Mouse (Mus musculus) limb, embryonic 10.5 days (tissue): Measurements from ENCODE around the gene Cela2a. TPM values are rescaled to one million over a fixed set of nuclear protein-coding genes. Genes with fewer than 3 reads are reported as not detected.

ENCODE experiments used
- DNase-seq: peaks from one replicate; pipeline ENCODE4 v3.0.0-alpha.2; 2017; ENCODE audit warnings: low spot score
- H3K27ac ChIP-seq: fragments of 300-500 bp; sonication (generic); 2 replicates; pipeline ENCODE4 v1.5.1; 2016; ENCODE audit warnings: mild to moderate bottlenecking
- H3K27me3 ChIP-seq: fragments of 300-500 bp; sonication (generic); 2 replicates; pipeline ENCODE4 v1.6.1; 2016; ENCODE audit warnings: low read depth, mild to moderate bottlenecking; ENCODE audit not compliant: poor library complexity, severe bottlenecking
- H3K36me3 ChIP-seq: fragments of 300-500 bp; sonication (generic); 2 replicates; pipeline ENCODE4 v1.6.1; 2016; ENCODE audit warnings: mild to moderate bottlenecking, moderate library complexity
- H3K4me1 ChIP-seq: fragments of 300-500 bp; sonication (generic); 2 replicates; pipeline ENCODE4 v1.6.1; 2016
- H3K4me3 ChIP-seq: fragments of 300-500 bp; sonication (generic); 2 replicates; pipeline ENCODE4 v1.5.1; 2016; ENCODE audit warnings: mild to moderate bottlenecking, moderate library complexity
- H3K9me3 ChIP-seq: fragments of 300-500 bp; sonication (generic); replicated peaks from 2 replicates; pipeline ENCODE4 v1.6.1; 2016; ENCODE audit warnings: mild to moderate bottlenecking
- WGBS: fragments of 180-500 bp; shearing (Covaris S2); methylation state at CpG from one replicate; pipeline ENCODE4 v1.1.7; 2016; 5-methylcytosine and 5-hydroxymethylcytosine counted together
- polyA plus RNA-seq: library from polyadenylated mRNA; unstranded; fragments of >200 nt; fragmentation: Nextera tagmentation; extraction: Ambion mirVana; gene quantifications from 2 replicates; pipeline ENCODE4 v1.2.1, GENCODE M21; 2016

Gene Cela2a
- polyA plus RNA-seq, 1 experiment from 2014 or later: not detected

DNA sequence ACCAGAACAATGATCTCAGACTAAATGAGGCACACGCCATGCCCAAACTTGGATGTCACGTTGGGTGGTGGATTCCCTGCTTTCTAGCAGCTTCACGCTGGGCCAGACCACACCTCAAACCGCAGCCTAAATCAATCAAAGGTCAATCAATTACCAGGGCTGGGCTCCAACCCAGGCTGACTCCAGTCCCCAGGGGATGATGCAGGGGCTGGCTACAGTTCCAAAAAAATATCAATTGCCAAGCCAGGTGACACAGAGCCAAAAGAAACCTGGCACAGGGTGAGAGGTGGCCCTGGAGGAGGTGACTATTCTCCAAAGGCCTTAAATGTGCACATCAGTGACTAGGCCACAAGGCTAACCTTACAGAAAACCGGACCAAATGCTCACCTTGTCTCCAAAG, 39.6 kb upstream of the Cela2a start:
- no peak overlapping the region for H3K4me3 ChIP-seq
- peaks cover 15% of the 10 kb centered on the region for H3K4me1 ChIP-seq
- H3K9me3 ChIP-seq: no peaks in the 10 kb centered on the region
- no peak for DNase-seq
- H3K27me3 ChIP-seq: 0 out of 2 replicates have a peak, but pooled peaks cover under 1% of the 10 kb centered on the region
- WGBS: 84% methylated on average over 5 of the region's 5 CpGs
- peaks cover 11% of the 10 kb centered on the region for H3K36me3 ChIP-seq
- no peak overlapping the region for H3K27ac ChIP-seq

DNA sequence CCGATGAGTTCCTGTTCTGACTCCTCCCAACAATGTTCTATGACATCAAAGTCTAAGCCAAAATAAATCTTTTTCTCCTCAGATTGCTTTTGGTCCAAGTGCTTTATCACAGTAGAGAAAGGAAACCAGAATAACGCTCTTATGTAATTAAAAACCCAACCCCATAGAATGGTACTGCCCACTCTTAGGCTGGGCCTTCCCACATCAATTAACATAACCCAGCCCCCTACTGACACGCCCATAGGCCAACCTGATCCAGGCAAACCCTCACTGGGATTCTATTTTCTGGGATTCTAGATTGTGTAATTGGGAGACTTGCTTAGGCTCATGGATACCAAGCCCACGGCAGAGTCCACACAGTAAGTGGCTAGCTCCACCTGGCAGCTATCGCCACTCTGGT, 39.0 kb upstream of the Cela2a start:
- peaks cover 17% of the 10 kb centered on the region for H3K4me1 ChIP-seq
- 94% methylated on average over 5 of the region's 5 CpGs for WGBS
- H3K36me3 ChIP-seq: peaks cover 11% of the 10 kb centered on the region

DNA sequence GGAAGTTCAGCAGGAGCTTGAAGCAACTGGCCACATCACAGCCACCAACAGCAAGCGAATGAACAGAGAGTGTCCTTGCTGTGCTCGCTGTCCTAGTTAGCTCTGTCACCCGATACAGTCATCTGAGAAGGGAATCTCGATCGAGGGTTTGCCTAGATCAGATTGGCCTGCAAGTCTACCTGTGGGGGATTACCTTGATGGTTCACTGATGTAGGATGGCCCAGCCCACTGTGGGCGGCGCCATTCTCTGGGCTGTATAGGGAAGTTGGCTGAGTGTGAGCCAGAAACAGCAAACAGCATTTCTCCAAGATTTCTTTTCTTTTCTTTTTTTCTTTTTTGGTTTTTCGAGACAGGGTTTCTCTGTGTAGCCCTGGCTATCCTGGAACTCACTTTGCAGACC, 38.5 kb upstream of the Cela2a start:
- peaks cover 17% of the 10 kb centered on the region for H3K4me1 ChIP-seq
- no peak overlapping the region for H3K27ac ChIP-seq
- H3K27me3 ChIP-seq: no peaks in the 10 kb centered on the region
- H3K36me3 ChIP-seq: peaks cover 11% of the 10 kb centered on the region
- WGBS: 93% methylated on average over 8 of the region's 8 CpGs
- H3K4me3 ChIP-seq: no peak overlapping the region
- H3K9me3 ChIP-seq: no peaks in the 10 kb centered on the region
- DNase-seq: no peak

More for the DNA sequence above, 39.0 kb upstream of the Cela2a start:
- no peak for DNase-seq
- no peak overlapping the region for H3K27ac ChIP-seq
- H3K27me3 ChIP-seq: no peaks in the 10 kb centered on the region
- no peaks in the 10 kb centered on the region for H3K9me3 ChIP-seq
- H3K4me3 ChIP-seq: no peak overlapping the region

DNA sequence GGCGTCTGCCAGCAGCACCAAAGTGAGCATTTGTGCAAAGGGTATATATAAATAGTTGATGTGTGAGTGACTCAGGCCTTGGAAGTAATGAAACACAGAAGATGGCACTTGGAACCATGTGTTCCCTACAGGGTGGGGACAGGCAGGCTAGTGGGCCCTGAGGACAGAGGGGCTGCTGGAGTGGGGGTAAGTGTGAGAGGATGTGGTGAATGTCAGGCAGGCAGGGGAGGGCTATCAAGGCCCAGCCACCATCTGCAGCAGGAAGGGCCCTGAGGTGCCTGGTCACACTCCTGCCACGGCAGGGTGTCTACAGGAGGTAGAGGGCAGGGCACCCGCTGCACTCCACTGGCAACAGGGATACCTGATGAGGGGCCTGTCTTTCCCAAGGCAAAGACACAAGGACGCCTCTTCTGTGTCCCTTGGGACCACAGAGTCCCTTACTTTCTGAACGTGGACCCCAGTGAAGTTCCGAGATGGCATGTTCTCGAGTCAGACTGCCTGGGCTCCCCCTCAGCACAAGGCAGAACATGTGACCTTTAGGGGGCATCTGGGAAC, 37.8 kb upstream of the Cela2a start:
- Histone ChIP-seq H3K4me3 (no peak overlapping the region), H3K36me3 (peaks cover 16% of the 10 kb centered on the region), H3K4me1 (peaks cover 17% of the 10 kb centered on the region), H3K27ac (no peak overlapping the region), H3K27me3 (no peaks in the 10 kb centered on the region), H3K9me3 (no peaks in the 10 kb centered on the region)
- no peak for DNase-seq
- WGBS: 92% methylated on average over 7 of the region's 7 CpGs

DNA sequence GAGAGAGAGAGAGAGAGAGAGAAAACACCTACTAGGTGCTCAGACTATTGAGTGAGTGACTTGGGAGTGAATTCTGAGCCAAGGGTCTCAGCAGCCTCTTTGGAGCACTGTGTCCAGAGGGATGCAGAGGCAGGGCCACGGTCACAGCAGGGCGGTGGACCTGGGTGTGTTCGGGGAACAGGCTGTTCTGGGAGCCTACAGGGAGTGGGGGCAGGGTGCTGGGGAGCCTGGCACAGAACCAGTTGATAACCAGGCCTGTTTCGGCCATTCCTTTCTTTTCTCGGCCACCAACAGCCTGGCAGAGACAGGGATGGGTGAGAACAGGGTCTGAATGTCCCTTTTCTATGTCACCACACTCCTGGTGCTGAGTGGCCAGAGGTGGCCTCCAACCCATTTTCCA, 36.9 kb upstream of the Cela2a start:
- no peak overlapping the region for H3K4me3 ChIP-seq
- 80% methylated on average over 5 of the region's 5 CpGs for WGBS
- peaks cover 17% of the 10 kb centered on the region for H3K4me1 ChIP-seq
- no peak for DNase-seq
- peaks cover 19% of the 10 kb centered on the region for H3K36me3 ChIP-seq
- H3K27ac ChIP-seq: no peak overlapping the region
- no peaks in the 10 kb centered on the region for H3K27me3 ChIP-seq
- no peaks in the 10 kb centered on the region for H3K9me3 ChIP-seq

DNA sequence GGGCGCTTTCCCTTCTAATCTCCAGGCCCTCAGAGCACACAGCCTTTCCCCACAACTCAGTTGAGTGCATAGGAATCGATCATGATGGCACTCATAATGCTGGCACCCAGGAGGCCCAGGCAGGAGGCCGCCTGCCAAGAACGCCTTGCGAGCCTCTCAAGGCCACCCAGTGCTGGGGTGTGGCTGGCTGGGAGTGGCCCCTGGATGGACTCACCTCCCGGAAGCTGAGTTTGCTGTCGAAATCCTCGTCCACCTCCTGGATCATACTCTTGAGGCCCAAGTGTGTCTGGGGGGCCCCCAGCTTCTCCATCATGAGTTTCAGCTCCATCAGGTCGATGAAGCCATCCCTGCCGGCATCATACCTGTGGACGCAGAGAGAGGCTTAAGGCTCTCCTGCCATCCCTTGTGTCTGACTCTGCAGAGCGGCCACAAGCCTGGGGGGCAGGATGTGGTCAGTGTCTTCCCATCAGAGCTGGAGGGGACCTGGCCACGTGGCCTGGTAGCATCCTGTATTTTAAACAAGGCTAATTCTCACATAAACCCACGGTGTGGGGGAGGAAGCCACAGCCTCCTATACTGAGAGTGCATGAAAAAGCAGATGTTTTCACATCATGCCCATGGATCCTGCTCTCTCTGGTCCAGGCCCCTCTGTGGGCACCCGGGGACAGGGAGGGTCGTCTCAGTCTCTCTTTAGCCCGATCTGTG, 35.8 kb upstream of the Cela2a start:
- Histone ChIP-seq H3K36me3 (peaks cover 19% of the 10 kb centered on the region), H3K9me3 (no peaks in the 10 kb centered on the region), H3K27ac (no peak overlapping the region; the same call in 1 of the 2 replicates), H3K4me3 (no peak overlapping the region), H3K4me1 (peaks cover 10% of the 10 kb centered on the region), H3K27me3 (no peaks in the 10 kb centered on the region)
- 89% methylated on average over 17 of the region's 17 CpGs for WGBS
- no peak for DNase-seq

GRCm38 (mm10) chr4:141860246-141860841, 34.4 kb upstream of the Cela2a start:
- WGBS: 60% methylated on average over 19 of the region's 19 CpGs
- no peak for DNase-seq
- Histone ChIP-seq H3K9me3 (no peaks in the 10 kb centered on the region), H3K4me1 (peaks cover 10% of the 10 kb centered on the region; the same call in 1 of the 2 replicates), H3K27ac (0 out of 2 replicates have a peak overlapping the region, but pooled peaks have one; percentile 7), H3K27me3 (no peaks in the 10 kb centered on the region), H3K4me3 (no peak overlapping the region), H3K36me3 (peaks cover 19% of the 10 kb centered on the region)

DNA sequence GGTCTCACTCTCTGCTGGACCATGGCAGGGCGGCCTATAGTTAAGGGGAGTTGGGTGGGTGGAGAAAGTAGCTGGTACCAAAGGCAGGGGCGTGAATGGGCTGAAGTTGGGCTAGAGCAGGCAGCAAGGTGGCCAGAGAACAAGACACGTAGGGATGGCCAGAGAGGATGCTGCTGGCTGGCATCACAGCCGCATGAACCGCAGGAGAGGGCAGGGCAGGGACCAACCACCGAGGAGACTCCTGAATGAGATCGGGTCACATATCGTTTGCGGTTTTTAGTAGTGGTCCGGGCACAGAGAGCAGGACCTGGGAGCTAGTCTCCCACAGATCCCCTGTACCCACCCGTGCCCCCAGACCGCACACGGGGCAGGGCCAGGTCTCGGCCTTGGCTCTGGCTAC, 33.4 kb upstream of the Cela2a start:
- peaks cover 16% of the 10 kb centered on the region for H3K36me3 ChIP-seq
- WGBS: 92% methylated on average over 14 of the region's 14 CpGs
- no peaks in the 10 kb centered on the region for H3K9me3 ChIP-seq
- peaks cover 10% of the 10 kb centered on the region; the same call in 1 of the 2 replicates for H3K4me1 ChIP-seq
- H3K4me3 ChIP-seq: no peak overlapping the region
- no peaks in the 10 kb centered on the region for H3K27me3 ChIP-seq
- no peak overlapping the region for H3K27ac ChIP-seq
- no peak for DNase-seq

- no peaks in the 10 kb centered on the region for H3K9me3 ChIP-seq
- no peak overlapping the region for H3K27ac ChIP-seq
- H3K4me1 ChIP-seq: peaks cover 10% of the 10 kb centered on the region; the same call in 1 of the 2 replicates
- H3K27me3 ChIP-seq: no peaks in the 10 kb centered on the region
- 94% methylated on average over 20 of the region's 20 CpGs for WGBS
- peaks cover 16% of the 10 kb centered on the region for H3K36me3 ChIP-seq
- no peak for DNase-seq
- H3K4me3 ChIP-seq: no peak overlapping the region
Measured at GRCm38 (mm10) chr4:141858501-141858900, 32.5 kb upstream of the Cela2a start.

DNA sequence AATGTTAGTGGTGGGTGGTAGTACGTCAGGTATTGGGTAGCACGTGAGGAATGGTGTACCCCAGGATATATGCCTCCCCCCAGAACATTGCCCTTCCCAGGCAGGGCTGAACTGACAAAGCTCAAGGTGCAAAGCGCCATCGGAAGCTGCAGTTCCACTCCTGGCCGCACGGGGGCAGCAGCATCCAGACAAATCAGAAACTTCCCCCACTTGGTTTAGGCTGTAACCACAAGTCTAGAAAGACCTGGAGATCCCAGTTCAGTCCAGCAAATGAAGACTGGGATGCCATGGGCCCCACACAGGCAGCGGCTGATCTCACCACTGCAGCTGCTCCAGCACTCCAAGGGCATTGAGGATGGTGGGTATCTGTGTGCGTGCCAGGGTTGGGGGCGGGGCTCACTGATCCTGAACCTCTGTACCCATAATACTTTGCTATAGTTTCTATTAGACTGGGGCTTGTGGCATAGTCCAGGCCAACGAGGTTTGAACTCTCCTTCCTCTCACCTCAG, 31.5 kb upstream of the Cela2a start:
- peaks cover 16% of the 10 kb centered on the region for H3K36me3 ChIP-seq
- no peak overlapping the region; the same call in 1 of the 2 replicates for H3K4me3 ChIP-seq
- 0 out of 2 replicates have a peak, but pooled peaks cover 5% of the 10 kb centered on the region for H3K4me1 ChIP-seq
- no peaks in the 10 kb centered on the region for H3K27me3 ChIP-seq
- DNase-seq: peak; percentile 91
- 20% methylated on average over 10 of the region's 10 CpGs for WGBS
- no peak overlapping the region for H3K27ac ChIP-seq
- no peaks in the 10 kb centered on the region for H3K9me3 ChIP-seq

- no peaks in the 10 kb centered on the region for H3K9me3 ChIP-seq
- no peaks in the 10 kb centered on the region for H3K27me3 ChIP-seq
- H3K27ac ChIP-seq: no peak overlapping the region
- no peak overlapping the region for H3K4me3 ChIP-seq
- no peaks in the 10 kb centered on the region for H3K4me1 ChIP-seq
- peak; percentile 74 for DNase-seq
- 84% methylated on average over 9 of the region's 9 CpGs for WGBS
- no peaks in the 10 kb centered on the region for H3K36me3 ChIP-seq
Measured at GRCm38 (mm10) chr4:141853437-141853836, 27.5 kb upstream of the Cela2a start.

- no peaks in the 10 kb centered on the region for H3K27me3 ChIP-seq
- no peaks in the 10 kb centered on the region for H3K4me1 ChIP-seq
- WGBS: 79% methylated on average over 6 of the region's 6 CpGs
- no peak for DNase-seq
- no peak within 1 kb of the TSS for H3K27ac ChIP-seq
- no peaks in the 10 kb centered on the region for H3K36me3 ChIP-seq
- no peak within 1 kb of the TSS for H3K4me3 ChIP-seq
- H3K9me3 ChIP-seq: no peaks in the 10 kb centered on the region
Measured at GRCm38 (mm10) chr4:141845999-141846398, 20.0 kb upstream of the Cela2a start, which contains the start of gene Ctrc. Gene Ctrc (minus strand): TSS chr4:141846359.

DNA sequence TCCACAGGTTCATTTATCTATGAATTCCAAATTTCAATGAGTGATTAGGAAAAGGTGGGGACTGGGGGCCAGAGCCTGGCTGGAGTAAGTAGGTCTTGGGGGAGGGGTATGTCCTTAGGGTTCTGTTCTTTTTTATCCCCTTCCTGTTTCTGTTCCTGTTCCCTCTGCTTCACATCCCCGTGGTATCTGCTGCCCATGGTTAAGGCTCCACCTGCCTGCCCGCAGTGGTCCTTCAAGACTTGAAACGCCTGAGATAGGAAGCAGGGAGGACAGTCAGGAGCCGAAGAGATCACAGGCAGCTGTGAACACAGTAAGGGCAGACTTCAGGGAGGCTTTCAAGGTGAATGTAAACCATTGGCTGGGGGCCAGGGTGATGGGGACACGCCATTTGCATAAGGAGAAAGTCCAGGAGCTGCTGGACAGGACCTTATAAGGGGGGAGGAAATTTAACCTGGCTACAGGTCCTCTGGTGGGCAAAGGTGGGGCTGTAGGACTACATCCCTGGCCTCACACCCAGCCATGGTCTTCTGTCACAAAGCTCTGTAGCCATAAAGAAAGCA, 8.7 kb upstream of the Cela2a start:
- no peak overlapping the region for H3K27ac ChIP-seq
- H3K36me3 ChIP-seq: no peaks in the 10 kb centered on the region
- H3K4me3 ChIP-seq: no peak overlapping the region
- WGBS: 72% methylated on average over 5 of the region's 5 CpGs
- H3K9me3 ChIP-seq: no peaks in the 10 kb centered on the region
- 0 out of 2 replicates have a peak, but pooled peaks cover 5% of the 10 kb centered on the region for H3K4me1 ChIP-seq
- H3K27me3 ChIP-seq: no peaks in the 10 kb centered on the region
- DNase-seq: no peak
